Mouse (Mus musculus) megakaryocyte, embryonic 14.5 days (primary cell): ENCODE data around the gene Map3k11. TPM values are rescaled to one million over a fixed set of nuclear protein-coding genes. Genes with fewer than 3 reads are reported as not detected.

ENCODE experiments used
- H3K27me3 ChIP-seq: replicated peaks from 2 replicates; pipeline ENCODE3; 2012; ENCODE audit warnings: inconsistent platforms
- H3K36me3 ChIP-seq: replicated peaks from 2 replicates; pipeline ENCODE3; 2012; ENCODE audit warnings: low read length, inconsistent platforms, mixed read lengths
- H3K4me1 ChIP-seq: 2 replicates; pipeline ENCODE4 v1.6.1; 2012; ENCODE audit warnings: inconsistent platforms
- H3K4me3 ChIP-seq: replicated peaks from 2 replicates; pipeline ENCODE3; 2012; ENCODE audit warnings: moderate library complexity, mild to moderate bottlenecking, inconsistent platforms
- H3K9me3 ChIP-seq: 2 replicates; pipeline ENCODE4 v1.6.1; 2012; ENCODE audit warnings: inconsistent platforms
- FLI1 ChIP-seq: IDR thresholded peaks from 2 replicates; pipeline ENCODE4 v1.6.1; 2012; ENCODE audit warnings: low read length, inconsistent platforms, mixed read lengths
- GATA1 ChIP-seq: IDR thresholded peaks from 3 replicates; pipeline ENCODE4 v1.6.1; 2012; ENCODE audit warnings: mixed read lengths, low read length, inconsistent platforms, borderline replicate concordance
- polyA plus RNA-seq: library from polyadenylated mRNA; stranded (reverse); fragments of >175 nt; gene quantifications from 2 replicates; pipeline ENCODE4 v1.2.3, GENCODE M21; 2012; ENCODE audit warnings: low replicate concordance; ENCODE audit not compliant: insufficient read depth

Map3k11 gene
- polyA plus RNA-seq, 1 experiment: 156 TPM

- Histone ChIP-seq H3K9me3 (no peaks in the 10 kb centered on the region), H3K4me1 (peaks cover 54% of the 10 kb centered on the region), H3K4me3 (peak overlapping the region; percentile 34), H3K27me3 (peaks cover 97% of the 10 kb centered on the region), H3K36me3 (no peaks in the 10 kb centered on the region)
- TF ChIP-seq FLI1 (no peak), GATA1 (no peak)
These were observed 55.0 kb downstream of the Map3k11 start for GRCm38 (mm10) chr19:5743576-5743975.

DNA sequence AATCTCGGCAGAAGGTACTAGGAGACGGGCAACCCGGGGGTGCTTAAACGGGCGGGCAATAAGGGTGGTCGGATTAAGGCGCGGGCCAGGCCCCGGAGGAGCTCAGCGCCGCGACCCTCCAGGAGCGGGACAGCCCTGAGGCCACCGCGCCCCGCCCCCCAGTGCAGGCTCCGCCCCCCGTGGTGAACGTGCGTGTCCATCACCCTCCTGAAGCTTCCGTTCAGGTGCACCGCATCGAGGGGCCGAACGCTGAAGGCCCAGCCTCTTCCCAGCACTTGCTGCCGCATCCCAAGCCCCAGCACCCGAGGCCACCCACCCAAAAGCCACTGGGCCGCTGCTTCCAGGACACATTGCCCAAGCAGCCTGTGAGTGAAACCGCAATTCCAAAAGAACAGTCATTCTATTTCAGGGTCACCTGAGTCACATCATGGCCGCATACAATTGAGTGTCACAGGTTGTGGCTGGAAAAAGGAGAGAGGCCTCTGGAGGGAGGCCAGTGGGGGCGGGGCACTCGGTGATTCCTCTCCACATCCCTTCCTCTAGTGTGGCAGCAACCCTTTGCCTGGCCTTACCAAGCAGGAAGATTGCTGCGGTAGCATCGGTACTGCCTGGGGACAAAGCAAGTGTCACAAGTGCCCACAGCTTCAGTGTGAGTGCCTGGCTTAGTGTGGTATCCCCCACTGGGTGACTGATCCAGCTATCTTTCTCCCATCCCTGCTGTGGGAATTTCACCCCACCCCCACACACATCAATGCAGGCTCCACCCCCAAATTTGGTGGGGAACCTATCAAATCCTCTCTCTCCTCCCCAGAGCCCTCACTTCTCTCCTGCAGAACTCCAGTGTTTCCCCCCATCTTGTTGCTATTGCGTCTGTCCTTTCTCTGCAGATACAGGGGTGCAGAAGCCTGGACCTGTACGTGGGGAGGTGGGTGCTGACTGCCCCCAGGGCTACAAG lies 57.5 kb downstream of the Map3k11 start:
- H3K4me3 ChIP-seq: no peak overlapping the region

GRCm38 (mm10) chr19:5746907-5747363 lies 58.4 kb downstream of the Map3k11 start:
- H3K27me3 ChIP-seq: peaks cover 96% of the 10 kb centered on the region
- no peak for TF ChIP-seq GATA1
- no peak for TF ChIP-seq FLI1

More for the DNA sequence above, 57.5 kb downstream of the Map3k11 start:
- Histone ChIP-seq H3K9me3 (no peaks in the 10 kb centered on the region), H3K27me3 (peaks cover 97% of the 10 kb centered on the region), H3K36me3 (no peaks in the 10 kb centered on the region), H3K4me1 (peaks cover 58% of the 10 kb centered on the region)
- TF ChIP-seq FLI1 (no peak), GATA1 (no peak)

DNA sequence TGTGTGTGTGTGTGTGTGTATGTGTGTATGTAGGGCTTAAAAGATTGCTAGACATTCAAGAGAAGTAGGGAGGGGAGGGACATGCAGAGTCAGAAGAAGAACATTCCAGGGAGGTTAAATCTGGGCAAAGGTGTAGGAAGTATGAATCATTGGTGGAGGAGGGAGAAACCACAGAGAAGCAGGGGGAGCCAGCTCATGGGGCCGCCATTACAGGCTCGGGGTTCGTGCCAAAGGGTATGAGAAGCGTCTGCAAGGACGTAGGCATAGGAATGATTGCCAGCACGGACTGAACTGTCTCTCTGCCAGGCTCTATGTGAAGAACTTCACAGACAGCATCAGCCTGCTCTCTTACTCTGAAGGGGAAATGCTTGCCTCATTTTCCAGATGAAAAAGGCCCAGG lies 60.9 kb downstream of the Map3k11 start:
- H3K9me3 ChIP-seq: no peaks in the 10 kb centered on the region
- peaks cover 43% of the 10 kb centered on the region for H3K4me1 ChIP-seq
- H3K4me3 ChIP-seq: no peak overlapping the region
- peaks cover 89% of the 10 kb centered on the region for H3K27me3 ChIP-seq
- TF ChIP-seq FLI1 (no peak), GATA1 (no peak)
- no peaks in the 10 kb centered on the region for H3K36me3 ChIP-seq

More at GRCm38 (mm10) chr19:5746907-5747363, 58.4 kb downstream of the Map3k11 start:
- Histone ChIP-seq H3K36me3 (no peaks in the 10 kb centered on the region), H3K9me3 (no peaks in the 10 kb centered on the region), H3K4me3 (no peak overlapping the region), H3K4me1 (peaks cover 59% of the 10 kb centered on the region)

DNA sequence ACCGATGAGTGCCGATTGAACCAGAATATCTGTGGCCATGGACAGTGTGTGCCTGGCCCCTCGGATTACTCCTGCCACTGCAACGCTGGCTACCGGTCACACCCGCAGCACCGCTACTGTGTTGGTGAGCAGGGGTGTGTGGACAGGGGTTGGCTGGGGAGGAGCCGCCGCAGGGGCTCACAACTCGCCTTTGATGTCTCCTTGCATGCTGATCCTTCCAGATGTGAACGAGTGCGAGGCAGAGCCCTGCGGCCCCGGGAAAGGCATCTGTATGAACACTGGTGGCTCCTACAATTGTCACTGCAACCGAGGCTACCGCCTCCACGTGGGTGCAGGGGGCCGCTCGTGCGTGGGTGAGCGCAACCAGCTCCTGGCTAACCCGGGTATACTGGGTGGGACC lies 62.4 kb downstream of the Map3k11 start:
- Histone ChIP-seq H3K9me3 (no peaks in the 10 kb centered on the region), H3K4me3 (peak overlapping the region; percentile 46), H3K4me1 (peaks cover 36% of the 10 kb centered on the region), H3K36me3 (no peaks in the 10 kb centered on the region), H3K27me3 (peaks cover 88% of the 10 kb centered on the region)
- TF ChIP-seq FLI1 (no peak), GATA1 (no peak)

DNA sequence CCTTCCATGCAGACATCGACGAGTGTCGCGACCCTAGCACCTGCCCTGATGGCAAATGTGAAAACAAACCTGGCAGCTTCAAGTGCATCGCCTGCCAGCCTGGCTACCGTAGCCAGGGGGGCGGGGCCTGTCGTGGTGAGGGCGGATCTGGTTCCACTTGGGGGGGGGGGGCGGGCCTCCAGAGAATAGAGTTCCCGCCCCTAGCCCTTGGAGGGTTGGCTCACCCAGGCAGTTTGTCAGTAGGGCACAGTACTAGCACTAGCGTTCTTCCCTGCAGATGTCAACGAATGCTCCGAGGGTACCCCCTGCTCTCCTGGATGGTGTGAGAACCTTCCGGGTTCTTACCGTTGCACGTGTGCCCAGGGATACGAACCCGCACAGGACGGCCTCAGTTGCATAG lies 63.2 kb downstream of the Map3k11 start:
- H3K4me3 ChIP-seq: peak overlapping the region; percentile 66
- peaks cover 87% of the 10 kb centered on the region for H3K27me3 ChIP-seq
- H3K4me1 ChIP-seq: peaks cover 28% of the 10 kb centered on the region
- H3K36me3 ChIP-seq: peaks cover 4% of the 10 kb centered on the region
- TF ChIP-seq FLI1: no peak
- TF ChIP-seq GATA1: no peak
- no peaks in the 10 kb centered on the region for H3K9me3 ChIP-seq

Other genes with a start within 250 kb of the Map3k11 start
- 4.3 TPM in 1 of 2 replicates, not detected in the other for gene Fosl1, start 241.2 kb upstream of the Map3k11 start, polyA plus RNA-seq
- 4.9 and 12.3 TPM in 2 replicates for gene Ccdc85b, start 230.8 kb upstream of the Map3k11 start, polyA plus RNA-seq
- 25.9 and 134 TPM in 2 replicates for gene Fibp, start 228.1 kb upstream of the Map3k11 start, polyA plus RNA-seq
- gene Ctsw, start 220.2 kb upstream of the Map3k11 start, polyA plus RNA-seq: not detected in 2 replicates
- gene Efemp2, start 214.8 kb upstream of the Map3k11 start, polyA plus RNA-seq: 2.0 TPM in 1 of 2 replicates, not detected in the other
- 40.1 and 41.1 TPM in 2 replicates for gene Mus81, start 200.3 kb upstream of the Map3k11 start, polyA plus RNA-seq
- 2,588 and 4,768 TPM in 2 replicates for gene Cfl1, start 198.3 kb upstream of the Map3k11 start, polyA plus RNA-seq
- gene 1700020D05Rik, start 185.0 kb upstream of the Map3k11 start, polyA plus RNA-seq: not detected in 2 replicates
- gene Snx32, start 178.2 kb upstream of the Map3k11 start, polyA plus RNA-seq: 3.6 and 4.0 TPM in 2 replicates
- gene Ovol1, start 128.1 kb upstream of the Map3k11 start, polyA plus RNA-seq: not detected in 2 replicates
- gene Ap5b1, start 120.7 kb upstream of the Map3k11 start, polyA plus RNA-seq: 23.7 and 35.2 TPM in 2 replicates
- 356 and 520 TPM in 2 replicates for gene Rnaseh2c, start 86.9 kb upstream of the Map3k11 start, polyA plus RNA-seq
- gene Kat5, start 78.5 kb upstream of the Map3k11 start, polyA plus RNA-seq: 26.7 and 57.5 TPM in 2 replicates
- gene Rela, start 51.3 kb upstream of the Map3k11 start, polyA plus RNA-seq: 105 and 119 TPM in 2 replicates
- 116 and 134 TPM in 2 replicates for gene Sipa1, start 25.0 kb upstream of the Map3k11 start, polyA plus RNA-seq
- gene Pcnx3, start 166 bp downstream of the Map3k11 start, polyA plus RNA-seq: 161 and 607 TPM in 2 replicates
- not detected in 2 replicates for gene Kcnk7, start 15.6 kb downstream of the Map3k11 start, polyA plus RNA-seq
- 203 and 207 TPM in 2 replicates for gene Ehbp1l1, start 37.6 kb downstream of the Map3k11 start, polyA plus RNA-seq
- 84.3 and 173 TPM in 2 replicates for gene Fam89b, start 40.9 kb downstream of the Map3k11 start, polyA plus RNA-seq
- gene Ltbp3, start 52.2 kb downstream of the Map3k11 start, polyA plus RNA-seq: 1.3 and 7.9 TPM in 2 replicates
- gene Scyl1, start 82.7 kb downstream of the Map3k11 start, polyA plus RNA-seq: 30.0 and 71.8 TPM in 2 replicates
- 28.5 and 57.6 TPM in 2 replicates for gene Frmd8, start 186.5 kb downstream of the Map3k11 start, polyA plus RNA-seq
- 3.6 and 6.9 TPM in 2 replicates for gene Slc25a45, start 189.1 kb downstream of the Map3k11 start, polyA plus RNA-seq
- 0.57 and 1.3 TPM in 2 replicates for gene Tigd3, start 205.4 kb downstream of the Map3k11 start, polyA plus RNA-seq
- 23.0 and 44.7 TPM in 2 replicates for gene Dpf2, start 224.3 kb downstream of the Map3k11 start, polyA plus RNA-seq
- 4.4 and 15.7 TPM in 2 replicates for gene Cdc42ep2, start 236.1 kb downstream of the Map3k11 start, polyA plus RNA-seq